Mouse (Mus musculus) embryonic facial prominence, embryonic 11.5 days (tissue): ENCODE measurements around the gene Rp9. TPM values are rescaled to one million over a fixed set of nuclear protein-coding genes. Genes with fewer than 3 reads are reported as not detected.

Source experiments
- ATAC-seq: fragments of 200-750 bp; cut with Nextera tagmentation; replicated peaks from 2 replicates; pipeline ENCODE4 v1.8.0; 2017; ENCODE audit warnings: low read depth; ENCODE audit not compliant: insufficient number of reproducible peaks, low FRiP score, low TSS enrichment
- DNase-seq: peaks from one replicate; pipeline ENCODE4 v3.0.0-alpha.2; 2015; ENCODE audit warnings: low spot score
- H3K27ac ChIP-seq: fragments of 300-500 bp; sonication (generic); replicated peaks from 2 replicates; pipeline ENCODE4 v1.5.1; 2014; ENCODE audit warnings: mild to moderate bottlenecking, low read depth, low read length, control low read depth
- H3K27me3 ChIP-seq: fragments of 300-500 bp; sonication (generic); 2 replicates; pipeline ENCODE4 v1.6.1; 2014; ENCODE audit warnings: mild to moderate bottlenecking, low read length, moderate library complexity, mixed read lengths; ENCODE audit not compliant: control insufficient read depth, insufficient read depth
- H3K36me3 ChIP-seq: fragments of 300-500 bp; sonication (generic); replicated peaks from 2 replicates; pipeline ENCODE4 v1.6.1; 2014; ENCODE audit warnings: low read depth, mild to moderate bottlenecking, low read length, moderate library complexity, mixed read lengths; ENCODE audit not compliant: control insufficient read depth, insufficient read depth
- H3K4me1 ChIP-seq: fragments of 300-500 bp; sonication (generic); 2 replicates; pipeline ENCODE4 v1.6.1; 2014; ENCODE audit warnings: low read length, mixed read lengths; ENCODE audit not compliant: control insufficient read depth, insufficient read depth
- H3K4me2 ChIP-seq: fragments of 300-500 bp; sonication (generic); 2 replicates; pipeline ENCODE4 v1.6.1; 2014; ENCODE audit warnings: low read depth, mild to moderate bottlenecking, control low read depth, low read length, moderate library complexity
- H3K4me3 ChIP-seq: fragments of 300-500 bp; sonication (generic); 2 replicates; pipeline ENCODE4 v1.5.1; 2014; ENCODE audit warnings: low read depth, low read length, control low read depth
- H3K9ac ChIP-seq: fragments of 300-500 bp; sonication (generic); replicated peaks from 2 replicates; pipeline ENCODE4 v1.6.1; 2014; ENCODE audit warnings: mild to moderate bottlenecking, control low read depth, low read length
- H3K9me3 ChIP-seq: fragments of 300-500 bp; sonication (generic); replicated peaks from 2 replicates; pipeline ENCODE4 v1.6.1; 2016; ENCODE audit warnings: mild to moderate bottlenecking, low read length, inconsistent platforms, mixed read lengths; ENCODE audit not compliant: control insufficient read depth
- WGBS: fragments of 180-500 bp; shearing (Covaris S2); extraction: QIAGEN DNeasy Blood & Tissue Kit; methylation state at CpG from one replicate; pipeline ENCODE4 v1.1.7; 2014; 5-methylcytosine and 5-hydroxymethylcytosine counted together
- polyA plus RNA-seq: library from polyadenylated mRNA; unstranded; fragments of >200 nt; fragmentation: Nextera tagmentation; extraction: Ambion mirVana; gene quantifications from 2 replicates; pipeline ENCODE4 v1.2.1, GENCODE M21; 2014

Rp9 gene
- 50.7 and 56.1 TPM in 2 replicates for polyA plus RNA-seq

DNA sequence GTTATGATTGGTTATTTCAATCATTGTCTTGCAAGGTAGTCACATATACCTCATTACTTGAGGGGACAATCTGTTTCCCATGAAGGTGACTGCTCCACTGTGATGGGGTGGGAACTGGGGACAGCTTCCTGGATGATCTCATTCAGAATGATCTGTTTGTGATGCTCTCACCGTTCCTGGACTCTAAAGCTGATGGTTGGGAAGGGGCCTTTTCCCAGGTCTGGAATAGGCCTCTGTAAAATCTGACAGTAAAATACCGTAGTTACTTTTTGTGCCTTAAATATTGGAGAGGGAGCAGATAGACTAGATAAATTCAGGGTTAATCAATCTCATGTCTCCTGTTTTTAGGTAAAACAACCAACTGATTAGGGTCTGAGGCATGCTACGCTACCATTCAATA, at the start of gene Rp9:
Gene Rp9, minus strand, starts transcription at position 101 of the 400 bp plus-strand sequence.
- no peak for DNase-seq
- H3K27ac ChIP-seq: no peak within 1 kb of the TSS

DNA sequence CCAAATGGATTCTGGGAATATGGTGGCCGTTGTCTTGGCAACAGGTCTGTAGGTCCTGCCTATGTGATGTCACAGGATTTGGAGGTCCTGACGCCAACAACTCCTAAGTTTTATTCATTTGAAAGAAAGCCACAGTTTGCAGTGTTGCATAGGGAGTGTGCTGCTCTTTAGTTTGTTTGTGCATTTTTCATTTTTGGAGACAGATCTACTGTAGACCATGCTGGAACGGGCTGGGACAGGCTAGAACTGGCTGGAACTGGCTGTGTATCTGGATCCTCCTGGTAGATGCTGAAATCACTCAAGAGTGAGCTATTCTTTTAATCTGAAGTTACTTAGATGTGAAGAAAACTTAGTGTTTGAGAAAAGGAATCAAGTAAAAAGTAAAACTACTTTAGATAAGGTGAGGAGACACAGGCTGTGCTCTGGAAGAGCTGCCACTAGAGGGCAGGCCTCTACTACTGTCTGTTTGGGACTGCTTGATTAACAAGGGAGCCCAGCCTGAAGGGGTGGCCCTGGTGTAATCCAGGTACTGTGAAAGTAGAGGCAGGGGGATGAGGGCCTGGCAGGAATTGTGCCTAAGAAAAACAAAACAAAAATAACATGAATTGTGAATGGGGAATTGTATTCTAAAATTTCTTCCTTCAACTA, 49.0 kb upstream of the Rp9 start:
- DNase-seq: peak; percentile 79
- Histone ChIP-seq H3K4me1 (no peaks in the 10 kb centered on the region), H3K4me3 (no peak overlapping the region), H3K27me3 (no peaks in the 10 kb centered on the region), H3K9ac (no peak overlapping the region), H3K27ac (no peak overlapping the region), H3K4me2 (no peak overlapping the region), H3K9me3 (no peaks in the 10 kb centered on the region), H3K36me3 (no peaks in the 10 kb centered on the region)
- 88% methylated on average over 3 of the region's 3 CpGs for WGBS
- ATAC-seq: no peak

More for the DNA sequence above, at the start of gene Rp9:
- peak within 1 kb of the TSS; percentile 73 for H3K4me3 ChIP-seq
- peak within 1 kb of the TSS; percentile 68 for H3K4me2 ChIP-seq
- ATAC-seq: no peak
- no peaks in the 10 kb centered on the region for H3K9me3 ChIP-seq
- H3K27me3 ChIP-seq: no peaks in the 10 kb centered on the region
- no peaks in the 10 kb centered on the region for H3K4me1 ChIP-seq
- H3K9ac ChIP-seq: peak within 1 kb of the TSS; percentile 32
- no peaks in the 10 kb centered on the region; the same call in 1 of the 2 replicates for H3K36me3 ChIP-seq
- WGBS: 85% methylated on average over 3 of the region's 3 CpGs

DNA sequence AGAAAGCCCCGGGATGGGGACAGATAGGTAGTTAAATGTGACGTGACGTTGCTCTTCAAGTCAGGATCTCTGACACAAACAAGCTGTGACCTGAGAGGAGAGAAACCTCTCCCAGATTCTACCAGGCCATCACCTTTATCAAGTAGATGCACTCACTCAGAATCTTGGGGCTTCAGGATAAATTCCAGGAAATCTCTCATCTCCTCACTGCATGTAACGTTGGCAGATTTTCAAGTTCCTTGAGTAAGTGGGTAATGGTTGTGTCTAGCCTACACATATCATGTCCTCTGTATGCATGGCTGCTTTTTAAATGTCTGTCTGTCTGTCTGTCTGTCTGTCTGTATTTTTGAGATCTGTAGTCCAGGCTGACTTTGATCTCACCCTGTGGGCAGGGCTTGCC, 45.5 kb upstream of the Rp9 start:
- Histone ChIP-seq H3K27me3 (no peaks in the 10 kb centered on the region), H3K4me1 (no peaks in the 10 kb centered on the region), H3K9me3 (no peaks in the 10 kb centered on the region), H3K4me3 (no peak overlapping the region), H3K27ac (no peak overlapping the region), H3K36me3 (no peaks in the 10 kb centered on the region), H3K9ac (no peak overlapping the region), H3K4me2 (no peak overlapping the region)
- WGBS: 87% methylated on average over 4 of the region's 4 CpGs
- DNase-seq (no peak), ATAC-seq (no peak)

DNA sequence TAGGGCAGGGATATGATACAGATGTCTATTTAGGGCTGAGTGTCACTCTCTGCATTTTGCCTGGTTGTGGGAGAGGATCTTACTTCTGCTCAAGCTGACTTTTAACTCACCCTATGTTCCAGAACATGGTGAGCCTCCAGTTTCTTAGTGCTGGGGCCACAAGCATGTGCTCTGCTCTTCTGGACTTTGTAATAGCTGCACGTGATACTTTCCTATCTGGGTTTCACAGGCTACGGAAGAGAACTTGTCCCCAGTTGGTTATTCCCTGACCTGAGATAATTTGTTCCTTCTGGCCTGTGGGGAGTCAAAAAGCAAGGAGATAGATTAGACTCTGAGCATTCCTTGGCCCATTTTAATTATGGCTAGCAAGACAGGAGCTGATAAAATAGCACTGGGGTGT, 36.0 kb upstream of the Rp9 start:
- WGBS: 46% methylated on average over 2 of the region's 2 CpGs
- H3K4me2 ChIP-seq: no peak overlapping the region
- no peak overlapping the region for H3K9ac ChIP-seq
- no peaks in the 10 kb centered on the region for H3K4me1 ChIP-seq
- no peaks in the 10 kb centered on the region for H3K36me3 ChIP-seq
- DNase-seq (no peak), ATAC-seq (no peak)
- no peaks in the 10 kb centered on the region for H3K9me3 ChIP-seq
- no peaks in the 10 kb centered on the region for H3K27me3 ChIP-seq
- H3K27ac ChIP-seq: no peak overlapping the region
- H3K4me3 ChIP-seq: no peak overlapping the region

DNA sequence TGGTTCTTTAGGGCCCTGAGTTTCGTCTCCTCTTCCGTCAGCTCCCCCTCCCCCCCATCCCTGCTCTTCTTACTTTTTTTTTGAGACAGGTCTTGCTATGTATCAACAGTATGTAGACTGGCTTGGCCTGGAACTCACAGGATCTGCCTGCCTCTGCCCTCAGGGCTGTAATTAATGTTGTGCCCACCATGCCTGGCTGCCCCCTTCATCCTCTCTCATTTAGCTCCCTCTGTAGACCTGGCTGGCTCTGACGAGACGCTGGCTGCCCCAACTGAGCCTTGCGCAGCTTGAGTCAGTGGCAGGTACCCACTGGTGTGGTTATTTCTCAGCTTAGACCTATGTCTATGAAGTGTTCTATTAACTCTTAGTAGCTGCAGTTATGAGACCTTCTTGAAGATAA, 34.0 kb upstream of the Rp9 start:
- ATAC-seq (no peak), DNase-seq (no peak)
- H3K4me3 ChIP-seq: no peak overlapping the region
- no peaks in the 10 kb centered on the region for H3K9me3 ChIP-seq
- H3K27me3 ChIP-seq: no peaks in the 10 kb centered on the region
- no peaks in the 10 kb centered on the region for H3K4me1 ChIP-seq
- WGBS: 72% methylated on average over 5 of the region's 5 CpGs
- H3K9ac ChIP-seq: no peak overlapping the region
- H3K36me3 ChIP-seq: no peaks in the 10 kb centered on the region
- no peak overlapping the region for H3K4me2 ChIP-seq
- H3K27ac ChIP-seq: no peak overlapping the region

DNA sequence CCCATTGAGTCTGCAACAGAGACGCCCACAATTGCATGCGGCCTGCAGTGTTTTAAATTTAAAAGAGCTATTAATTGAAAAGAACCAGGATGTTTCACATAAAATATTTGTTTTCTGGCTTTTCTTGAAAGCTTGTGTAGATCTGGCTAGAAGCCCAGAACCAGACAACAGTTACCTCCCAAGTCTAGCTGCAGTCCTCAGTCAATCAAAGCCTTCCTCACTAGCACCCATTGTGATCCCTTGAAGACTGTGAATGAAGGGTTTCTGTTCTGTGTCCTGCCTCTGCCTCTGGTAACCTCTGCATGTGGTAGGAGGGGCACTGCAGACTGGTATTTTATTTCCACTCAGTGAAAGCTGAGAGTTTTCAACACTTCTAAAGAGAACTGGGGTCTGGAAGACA, 33.4 kb upstream of the Rp9 start:
- H3K27me3 ChIP-seq: no peaks in the 10 kb centered on the region
- DNase-seq (no peak), ATAC-seq (no peak)
- H3K4me1 ChIP-seq: no peaks in the 10 kb centered on the region
- no peaks in the 10 kb centered on the region for H3K9me3 ChIP-seq
- no peak overlapping the region for H3K4me3 ChIP-seq
- no peak overlapping the region for H3K27ac ChIP-seq
- H3K36me3 ChIP-seq: no peaks in the 10 kb centered on the region
- H3K9ac ChIP-seq: no peak overlapping the region
- no peak overlapping the region for H3K4me2 ChIP-seq
- WGBS: 89% methylated on average over 2 of the region's 2 CpGs

DNA sequence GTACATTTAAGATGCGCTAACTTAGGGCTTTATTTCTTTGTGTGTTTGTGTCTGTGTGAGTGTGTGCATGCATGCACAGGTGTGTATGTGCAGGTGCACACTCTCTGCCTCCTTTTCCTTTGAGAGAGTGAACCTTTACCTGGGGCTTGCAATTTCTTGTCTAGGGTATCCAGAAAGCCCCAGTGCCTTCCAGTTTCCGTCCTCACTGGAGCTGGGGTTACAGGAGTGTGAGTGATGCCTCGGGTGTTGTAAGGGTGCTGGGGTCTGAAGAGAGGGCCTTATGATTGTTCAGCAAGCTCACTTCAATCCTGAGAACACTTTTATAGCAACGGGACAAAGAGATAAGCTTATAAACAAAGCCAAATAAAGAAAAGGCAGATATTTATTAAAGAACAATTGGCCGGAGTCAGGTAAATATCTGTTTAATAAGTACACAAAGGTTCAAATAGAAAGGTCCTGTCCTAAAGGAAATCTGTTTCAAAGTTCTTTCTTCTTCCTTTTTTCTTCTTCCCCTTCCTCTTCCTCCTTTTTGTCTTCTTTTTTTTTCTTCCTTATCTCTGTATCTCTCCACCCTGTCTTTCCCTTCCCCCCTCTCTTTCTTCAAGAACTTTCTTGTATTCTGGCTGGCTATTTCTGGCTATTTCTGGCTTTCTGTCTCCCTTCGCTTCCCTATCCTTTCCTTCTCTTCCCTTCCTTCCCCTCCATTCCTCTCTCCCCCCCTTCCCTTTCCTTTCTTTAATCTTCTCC, 27.7 kb upstream of the Rp9 start:
- H3K4me3 ChIP-seq: no peak overlapping the region
- ATAC-seq (no peak), DNase-seq (no peak)
- no peak overlapping the region for H3K4me2 ChIP-seq
- H3K9ac ChIP-seq: no peak overlapping the region
- no peaks in the 10 kb centered on the region for H3K36me3 ChIP-seq
- no peaks in the 10 kb centered on the region for H3K4me1 ChIP-seq
- 82% methylated on average over 6 of the region's 6 CpGs for WGBS
- H3K27me3 ChIP-seq: no peaks in the 10 kb centered on the region
- no peaks in the 10 kb centered on the region for H3K9me3 ChIP-seq
- no peak overlapping the region for H3K27ac ChIP-seq

DNA sequence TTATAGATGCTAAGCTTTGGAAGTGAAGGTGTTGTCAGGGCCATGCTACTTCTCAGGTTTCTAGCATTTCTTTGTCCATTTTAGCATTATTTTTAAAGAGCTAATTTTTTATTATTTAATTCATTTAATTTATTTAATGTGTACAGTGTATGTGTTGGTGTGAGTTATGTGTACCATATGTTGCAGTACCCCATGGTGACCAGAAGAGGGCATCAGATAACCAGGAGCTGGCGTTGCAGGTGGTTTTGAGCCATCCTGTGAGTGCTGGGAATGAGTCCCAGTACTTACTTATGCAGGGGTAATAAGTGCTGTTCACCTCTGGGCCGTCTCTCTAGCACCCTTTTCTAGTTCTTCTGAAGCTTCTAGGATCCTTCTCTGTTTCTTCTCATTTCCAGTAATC, 25.6 kb upstream of the Rp9 start:
- WGBS: 90% methylated on average over 2 of the region's 2 CpGs

More for the DNA sequence above, 25.6 kb upstream of the Rp9 start:
- H3K9me3 ChIP-seq: no peaks in the 10 kb centered on the region
- no peak for ATAC-seq
- no peak for DNase-seq
- no peak overlapping the region for H3K4me2 ChIP-seq
- H3K27me3 ChIP-seq: no peaks in the 10 kb centered on the region
- no peaks in the 10 kb centered on the region for H3K36me3 ChIP-seq
- H3K9ac ChIP-seq: no peak overlapping the region
- no peak overlapping the region for H3K27ac ChIP-seq
- no peaks in the 10 kb centered on the region for H3K4me1 ChIP-seq
- no peak overlapping the region for H3K4me3 ChIP-seq
